Mouse (Mus musculus): ENCODE data around the gene Snx9.

GRCm38 (mm10) chr17:5958636-5959035 lies 117.5 kb downstream of the Snx9 start:
- TF ChIP-seq CTCF (IDR thresholded peaks at IDR 0.05; ENCODE audit: borderline replicate concordance, insufficient read depth, low read depth, low read length): no peak
- TF ChIP-seq POLR2A (IDR thresholded peaks at IDR 0.05; ENCODE audit: borderline replicate concordance, insufficient read depth, low read length): no peak
